Mouse (Mus musculus) frontal cortex, postnatal 36 days (tissue): Measurements from ENCODE around the gene Rnaseh2c.

Source experiments
- DNase-seq, 2 experiments: peaks; one replicate each; pipeline ENCODE4 v3.0.0; 2022; ENCODE audit warnings: low spot score in 2 of 2

Rnaseh2c gene

DNA sequence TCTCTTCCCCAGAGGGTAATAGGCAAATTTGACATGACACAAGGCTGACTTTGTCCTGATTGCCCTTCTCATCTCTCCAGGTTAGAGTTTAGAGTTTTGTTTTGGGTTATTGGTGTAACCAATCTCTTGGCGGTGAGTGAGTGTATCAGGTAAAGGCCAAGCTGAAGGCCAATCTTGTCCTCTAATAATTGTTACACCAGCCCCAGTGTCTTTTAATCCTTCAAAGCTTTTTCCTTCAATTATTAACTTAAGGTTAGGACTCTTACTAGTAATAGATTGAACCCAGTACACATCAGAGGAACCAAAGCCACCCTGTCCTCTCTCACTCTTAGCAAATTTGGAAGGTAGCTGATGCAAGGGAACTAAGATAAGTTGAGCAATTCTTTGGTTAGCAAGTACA lies 26.3 kb upstream of the Rnaseh2c start:
- DNase-seq = no peak

DNA sequence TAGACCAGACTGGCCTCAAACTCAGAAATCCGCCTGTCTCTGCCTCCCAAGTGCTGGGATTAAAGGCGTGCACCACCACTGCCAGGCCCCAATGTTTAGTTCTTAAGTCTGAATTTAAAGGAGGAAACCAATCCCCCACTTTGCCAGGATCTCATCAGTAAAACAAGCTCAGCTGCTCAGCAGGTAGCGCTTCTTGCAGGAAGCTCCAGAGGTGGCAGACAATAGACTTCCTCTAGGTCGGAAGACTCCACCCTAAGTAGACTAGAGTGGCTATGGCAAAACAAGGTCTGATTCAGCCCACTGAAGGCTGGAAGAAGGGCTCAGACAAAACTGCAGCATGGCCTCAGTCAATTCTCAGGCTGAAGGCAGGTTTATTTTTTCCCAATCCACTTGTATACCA lies 21.7 kb upstream of the Rnaseh2c start:
- DNase-seq = no peak

DNA sequence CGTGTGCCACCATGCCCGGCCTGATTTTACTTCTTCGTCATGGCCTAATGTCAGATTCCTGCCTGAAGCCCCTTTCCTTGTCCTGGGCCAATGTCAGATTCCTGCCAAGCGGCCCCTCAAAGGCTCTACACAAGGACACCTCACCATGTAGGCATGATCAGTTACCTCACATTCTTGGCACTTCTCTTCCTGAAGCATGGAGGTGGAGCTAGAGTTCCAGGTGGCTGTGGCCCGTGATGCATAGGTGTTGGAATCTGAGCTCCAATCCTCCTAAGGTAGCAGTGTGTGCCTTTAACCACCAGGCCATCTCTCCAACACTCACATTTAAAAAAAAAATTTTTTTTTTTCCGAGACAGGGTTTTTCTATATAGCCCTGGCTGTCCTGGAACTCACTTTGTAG lies 20.9 kb upstream of the Rnaseh2c start:
- no peak for DNase-seq

DNA sequence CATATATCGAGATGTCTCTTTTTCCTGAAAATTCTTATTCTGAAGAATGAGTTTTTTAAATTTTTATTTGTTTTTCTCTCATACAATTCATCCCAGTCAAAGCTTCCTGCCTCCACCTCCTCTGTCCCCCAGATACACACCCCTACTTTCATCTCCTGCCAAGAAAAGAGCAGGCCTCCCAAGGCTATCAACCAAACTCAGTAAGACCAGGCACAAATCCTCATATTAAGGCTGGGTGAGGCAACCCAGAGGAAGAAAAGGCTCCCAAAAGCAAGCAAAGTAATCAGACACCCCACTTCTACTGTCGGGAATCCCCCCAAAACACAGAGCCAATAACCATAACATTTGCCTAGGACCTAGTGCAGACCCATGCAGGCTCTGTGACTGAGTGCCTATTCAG lies 19.7 kb upstream of the Rnaseh2c start:
- DNase-seq = no peak

DNA sequence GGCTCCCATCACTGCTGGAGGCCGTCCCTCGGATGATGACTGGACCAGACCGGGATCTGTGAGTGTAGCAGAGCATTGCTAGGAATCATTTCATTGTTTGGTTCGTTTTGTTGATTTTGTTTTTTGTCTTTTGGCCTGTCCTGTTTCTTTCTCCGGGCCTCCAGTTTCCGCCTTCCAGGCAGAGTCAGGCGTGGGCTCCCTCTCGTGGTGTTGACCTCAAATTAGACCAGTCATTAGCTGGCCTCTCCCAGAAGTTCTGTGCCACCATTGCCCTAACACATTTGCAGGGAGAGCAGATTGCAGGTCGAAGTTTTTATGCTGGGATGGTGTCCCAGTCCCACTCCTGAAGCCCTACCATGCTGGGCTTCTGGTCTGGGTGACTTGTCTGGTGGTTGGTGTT lies 12.5 kb upstream of the Rnaseh2c start:
- DNase-seq = no peak

DNA sequence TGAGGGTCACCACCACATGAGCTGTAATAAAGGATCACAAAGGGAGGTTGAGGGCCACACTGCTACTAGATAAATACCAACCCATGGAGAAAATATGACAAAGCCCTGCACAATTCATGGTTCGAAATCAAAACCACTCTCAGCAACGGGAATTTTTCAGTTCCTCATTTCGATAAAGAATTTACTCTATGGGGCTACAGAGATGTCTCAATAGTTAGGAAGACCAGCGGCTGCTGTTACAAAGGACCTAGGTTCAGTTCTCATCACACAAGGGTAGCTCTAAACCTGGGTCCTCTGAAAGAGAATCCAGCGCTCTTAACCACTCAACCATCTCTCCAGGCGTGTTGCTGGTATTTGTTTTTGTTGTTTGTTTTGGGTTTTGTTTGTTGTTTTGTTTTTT lies 9.8 kb upstream of the Rnaseh2c start:
- no peak for DNase-seq

DNA sequence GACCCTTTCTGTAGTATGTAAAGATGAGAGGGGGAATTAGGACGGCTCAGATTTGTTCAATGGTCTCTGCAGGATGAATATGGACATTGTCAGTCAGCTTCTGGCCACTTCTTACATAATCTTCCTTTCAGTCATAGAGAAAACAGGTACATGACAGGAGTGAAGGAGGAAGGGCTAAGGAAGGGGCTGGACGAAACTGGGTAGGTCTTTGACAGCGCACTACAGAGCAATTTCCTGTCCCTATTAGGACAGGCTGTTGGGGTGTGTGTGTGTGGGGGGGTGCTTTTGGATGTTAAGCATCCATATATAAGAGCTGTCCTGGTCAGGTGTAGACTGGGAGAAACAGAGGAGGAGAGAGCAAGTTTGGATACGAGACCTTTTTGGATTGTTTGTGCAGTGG lies 2.4 kb upstream of the Rnaseh2c start:
- DNase-seq = no peak

DNA sequence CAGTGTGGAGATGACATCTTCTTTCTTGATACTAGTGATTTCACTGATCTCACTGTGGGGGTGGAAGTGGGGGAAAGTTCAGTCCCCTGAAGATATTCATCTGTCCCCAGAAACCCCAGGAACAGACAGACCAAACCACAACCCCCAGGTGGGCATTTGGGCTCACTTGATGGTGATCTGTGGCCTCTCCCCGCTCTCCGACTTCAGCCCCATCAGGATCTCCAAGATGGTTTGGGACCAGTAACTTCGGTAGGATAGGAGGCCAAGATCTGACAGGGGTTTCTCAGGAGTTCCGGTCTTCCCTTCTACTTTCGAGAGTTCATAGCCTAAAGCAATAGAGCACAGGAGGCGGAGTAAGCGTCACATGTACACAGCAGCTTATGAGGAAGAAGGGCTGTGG lies 2.0 kb downstream of the Rnaseh2c start:
- DNase-seq = no peak

DNA sequence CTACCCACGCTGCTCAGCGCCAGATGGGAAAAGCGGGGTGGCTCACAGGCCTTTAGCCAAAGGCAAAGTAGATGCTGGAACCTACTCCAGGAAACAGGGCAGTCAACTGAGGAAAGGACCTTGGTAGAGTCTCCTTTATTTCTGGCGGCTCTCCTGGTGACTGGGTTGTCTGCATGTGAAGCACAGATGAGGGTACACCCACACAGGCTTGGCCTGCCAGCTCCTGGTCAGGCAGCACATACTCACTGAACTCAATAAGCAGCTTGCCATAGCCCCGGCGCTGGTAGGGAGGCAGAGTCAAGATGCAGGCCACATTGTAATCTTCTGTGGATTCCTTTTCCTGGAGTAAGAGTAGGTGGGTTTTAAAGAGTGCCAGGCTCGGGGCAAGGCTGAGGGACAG lies 3.5 kb downstream of the Rnaseh2c start:
- DNase-seq = peak in 1 of 2 experiments; percentile 34

DNA sequence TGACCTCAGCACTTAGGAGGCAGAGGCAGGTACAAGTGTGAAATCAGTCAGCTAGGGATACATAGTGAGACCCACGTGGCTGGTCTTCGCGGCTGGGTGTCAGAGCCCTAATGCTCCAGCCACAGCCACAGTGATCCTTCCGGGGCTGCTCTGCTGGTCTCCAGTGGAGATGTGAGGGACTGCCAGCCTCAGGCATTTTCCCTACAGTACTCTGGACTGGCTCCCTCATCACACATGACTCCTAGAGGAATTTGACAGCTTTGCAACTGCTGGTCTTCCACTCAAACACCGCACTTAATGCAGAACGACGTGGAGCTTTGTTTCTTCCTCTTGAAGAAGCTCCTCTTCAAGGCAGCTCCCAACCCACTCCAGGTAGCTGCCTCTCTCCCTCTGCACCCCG lies 4.5 kb downstream of the Rnaseh2c start:
- DNase-seq = no peak

DNA sequence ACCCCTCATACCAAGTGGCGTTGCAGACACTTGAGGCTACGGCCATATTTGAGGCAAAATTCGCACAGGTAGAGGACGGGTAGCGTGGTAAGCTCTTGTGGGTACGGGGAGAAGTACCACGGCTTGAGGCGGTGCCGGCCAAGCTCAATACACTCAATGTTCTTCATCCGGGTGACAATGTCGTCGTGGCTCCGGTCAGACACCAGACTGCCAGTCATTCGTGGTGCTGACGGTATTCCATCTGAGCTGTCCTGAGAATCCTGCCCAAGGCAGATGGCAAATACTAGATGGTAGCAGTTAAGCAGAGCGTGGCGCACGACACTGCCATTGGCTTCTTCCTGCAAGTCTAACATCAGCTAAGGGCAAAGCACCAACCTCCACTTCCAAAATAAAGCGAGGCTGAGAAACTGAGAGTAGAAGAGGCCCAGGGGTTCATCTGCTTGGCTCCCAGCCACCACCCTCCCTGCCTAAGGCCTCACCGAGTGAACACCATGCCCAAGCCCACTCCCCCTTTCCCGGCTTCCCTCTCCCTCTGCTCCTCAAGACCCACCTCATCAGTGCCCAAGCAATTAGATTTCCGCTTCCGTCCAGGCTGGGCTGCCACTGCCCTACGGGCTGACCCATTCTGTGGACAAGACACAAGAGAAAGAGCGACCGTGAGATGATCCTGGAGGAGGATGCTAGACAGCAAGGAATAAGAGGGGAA lies 6.2 kb downstream of the Rnaseh2c start:
- DNase-seq = no peak

DNA sequence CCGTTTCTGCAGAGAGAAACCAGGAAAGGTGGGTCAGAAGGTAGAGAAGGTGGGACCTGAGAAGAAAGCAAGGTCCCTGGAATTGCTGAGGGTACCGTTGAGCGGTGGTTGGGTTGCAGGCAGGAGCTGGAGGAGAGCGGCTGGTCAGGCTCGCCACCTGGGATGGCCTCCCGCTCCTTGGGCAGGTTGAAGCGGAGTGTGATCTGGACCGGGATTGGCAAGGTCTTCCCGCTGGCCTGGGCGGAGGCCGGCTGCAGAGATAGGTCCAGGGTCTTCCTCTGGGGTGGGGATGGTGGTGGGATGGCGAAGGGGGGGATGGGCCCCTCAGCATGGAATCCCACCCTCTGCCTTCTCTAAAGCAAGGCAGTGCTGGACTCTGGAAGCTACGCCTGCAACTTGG lies 7.0 kb downstream of the Rnaseh2c start:
- no peak for DNase-seq

DNA sequence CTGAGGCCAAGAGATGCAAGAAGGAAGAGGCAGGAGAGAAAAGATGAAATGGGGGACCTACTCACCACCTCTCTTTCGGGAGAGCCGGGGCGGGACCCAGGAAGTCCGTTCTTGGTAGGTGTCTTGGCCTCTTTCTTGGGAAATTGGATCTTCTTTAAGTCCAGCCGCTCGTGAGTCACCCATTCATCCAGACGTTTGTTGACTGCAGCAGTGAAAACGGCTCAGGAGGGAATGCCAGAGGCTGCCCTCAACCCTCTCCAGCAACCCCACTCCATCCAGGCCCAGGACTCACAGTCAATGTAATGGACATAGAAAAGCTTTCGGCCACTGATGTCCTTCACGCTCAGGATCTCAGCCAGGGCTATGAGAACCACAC lies 7.5 kb downstream of the Rnaseh2c start:
- DNase-seq = no peak

DNA sequence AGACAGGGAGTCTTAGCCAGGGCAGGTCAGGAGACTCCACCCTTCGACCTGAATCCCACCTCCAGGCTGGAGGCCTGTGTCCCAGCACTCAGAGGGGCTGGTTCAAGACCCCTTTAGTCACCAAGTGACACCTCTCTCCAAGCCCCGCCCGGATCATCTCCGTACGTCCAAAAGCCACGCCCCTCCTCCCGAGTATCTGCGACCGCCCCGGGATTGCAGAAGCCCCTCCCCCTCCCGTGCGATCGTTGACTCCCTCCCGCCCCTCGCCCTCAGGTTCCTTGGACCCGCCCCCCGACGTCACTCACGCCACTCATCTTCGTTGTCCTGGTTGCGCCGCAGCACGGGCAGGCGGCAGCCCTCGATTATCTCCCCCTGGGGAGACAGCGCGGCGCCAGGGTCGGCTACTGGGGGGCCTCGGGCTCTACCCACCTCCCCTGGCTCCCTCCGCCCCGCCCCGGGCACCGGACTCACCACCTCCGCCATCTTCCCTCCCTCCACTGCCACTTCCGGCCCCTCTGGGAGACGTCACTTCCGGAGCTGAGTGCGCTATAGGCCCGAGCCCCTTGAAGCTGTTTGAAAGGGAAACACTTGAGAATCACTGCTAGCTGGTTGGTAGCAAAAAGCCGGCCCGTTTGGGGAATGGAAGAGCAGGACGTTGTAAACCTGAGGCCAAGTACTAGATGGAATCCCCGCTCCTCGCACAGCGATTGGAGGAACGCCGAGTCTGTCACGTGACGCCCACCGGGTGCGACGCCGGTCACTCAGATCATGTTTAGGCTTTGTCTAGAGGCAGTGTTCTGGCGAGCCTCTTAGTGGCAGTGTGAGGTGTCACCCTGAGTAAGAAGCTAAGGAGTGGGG lies 8.1 kb downstream of the Rnaseh2c start, which contains the start of gene Kat5:
Kat5 (minus strand) TSS at position 691 of the 858 bp plus-strand sequence.
- peak; percentile 95 to 97 for DNase-seq

DNA sequence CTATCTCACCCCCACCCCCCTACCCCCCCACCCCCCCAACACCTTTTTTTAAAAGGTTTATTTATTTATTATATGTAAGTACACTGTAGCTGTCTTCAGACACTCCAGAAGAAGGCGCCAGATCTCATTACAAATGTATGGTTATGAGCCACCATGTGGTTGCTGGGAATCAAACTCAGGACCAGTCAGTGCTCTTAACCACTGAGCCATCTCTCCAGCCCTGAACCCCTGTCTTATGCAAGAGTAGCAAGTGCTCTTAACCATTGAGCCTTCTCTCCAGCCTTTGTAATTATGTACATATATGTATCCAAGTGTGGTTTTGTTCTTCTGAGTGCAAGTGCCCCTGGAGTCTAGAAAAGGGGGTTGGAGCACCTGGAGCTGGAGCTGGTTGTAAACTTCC lies 10.3 kb downstream of the Rnaseh2c start:
- no peak for DNase-seq

DNA sequence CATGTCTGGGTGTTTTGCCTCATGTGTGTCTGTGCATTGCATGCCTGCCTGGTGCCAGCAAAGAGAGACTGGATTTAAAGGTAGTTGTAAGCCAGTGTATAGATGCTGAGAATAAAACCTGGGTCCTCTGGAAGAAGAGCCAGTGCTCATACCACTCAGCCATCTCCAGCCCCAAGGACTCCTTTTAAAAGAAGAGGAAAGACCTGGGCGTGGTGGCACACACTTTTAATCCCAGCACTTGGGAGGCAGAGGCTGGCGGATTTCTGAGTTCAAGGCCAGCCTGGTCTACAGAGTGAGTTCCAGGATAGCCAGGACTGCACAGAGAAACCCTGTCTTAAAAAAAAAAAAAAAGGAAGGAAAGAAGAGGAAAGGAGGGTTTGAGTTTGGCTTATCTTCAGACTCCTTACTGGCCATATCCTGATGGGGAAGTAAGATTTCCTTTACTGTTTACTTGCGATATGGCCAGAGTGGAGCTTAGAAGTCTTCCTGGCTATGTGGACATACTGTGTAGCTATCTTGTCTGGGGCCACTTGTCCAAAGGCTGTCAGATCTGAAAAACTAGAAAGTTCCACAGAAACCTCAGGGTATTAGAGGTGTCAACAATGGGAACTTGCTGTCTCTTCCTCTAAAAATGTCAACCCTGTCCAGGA lies 11.2 kb downstream of the Rnaseh2c start:
- no peak for DNase-seq

DNA sequence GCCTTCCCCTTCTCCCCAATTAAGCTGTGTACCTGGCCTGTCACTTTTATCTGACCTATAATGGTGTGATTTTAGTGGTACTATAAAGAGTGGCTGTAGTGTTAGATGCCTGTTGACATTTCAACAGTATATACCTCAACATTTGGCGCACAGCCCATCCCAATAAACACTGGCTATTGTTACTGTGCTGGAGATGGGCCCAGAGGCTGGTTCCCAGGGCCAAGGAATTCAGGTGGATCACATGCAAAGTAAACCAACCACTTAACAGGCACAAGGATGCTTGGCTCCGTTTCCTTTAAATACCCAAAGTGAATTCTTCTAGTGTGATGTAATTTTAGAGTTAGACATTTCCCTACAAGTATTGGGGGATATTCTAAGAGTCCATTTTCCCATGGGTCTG lies 13.3 kb downstream of the Rnaseh2c start:
- no peak for DNase-seq

DNA sequence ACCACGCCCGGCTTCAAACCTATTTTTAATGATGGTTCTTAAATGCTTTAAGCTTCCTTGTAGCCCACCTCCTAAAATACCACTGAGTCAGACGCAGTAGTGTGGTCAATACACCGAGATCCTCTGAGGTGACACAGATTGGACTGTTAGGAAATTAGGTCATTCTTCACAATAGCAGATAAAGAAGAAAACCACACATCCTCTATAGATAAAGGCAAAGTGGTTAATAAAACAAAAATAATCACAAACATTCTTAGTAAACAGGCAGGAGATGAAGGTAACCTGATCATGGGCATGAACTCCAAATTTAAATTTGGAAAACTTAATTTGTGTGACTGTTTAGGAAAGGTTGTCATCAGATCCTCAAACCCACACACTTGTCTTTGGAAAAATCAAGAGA lies 18.3 kb downstream of the Rnaseh2c start:
- DNase-seq = no peak

DNA sequence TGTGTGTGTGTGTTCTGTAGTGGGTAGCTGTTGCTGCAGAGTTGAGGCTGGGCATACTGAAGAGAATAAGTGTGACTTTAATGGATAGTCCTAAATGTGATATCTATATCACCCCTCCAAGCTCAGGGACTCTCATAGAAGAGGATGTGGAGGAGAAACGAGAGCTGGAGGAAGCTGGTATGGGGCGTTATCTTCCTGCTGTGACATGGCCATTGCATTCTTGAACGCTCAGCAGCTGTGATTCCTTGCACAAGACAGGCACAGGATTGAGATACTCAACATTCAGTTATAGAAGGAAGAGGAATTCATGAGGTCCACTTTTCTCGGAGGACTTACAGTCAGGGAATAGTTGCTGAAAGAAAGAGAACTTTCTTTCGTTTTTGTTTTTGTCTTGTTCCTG lies 20.2 kb downstream of the Rnaseh2c start:
- DNase-seq = no peak

DNA sequence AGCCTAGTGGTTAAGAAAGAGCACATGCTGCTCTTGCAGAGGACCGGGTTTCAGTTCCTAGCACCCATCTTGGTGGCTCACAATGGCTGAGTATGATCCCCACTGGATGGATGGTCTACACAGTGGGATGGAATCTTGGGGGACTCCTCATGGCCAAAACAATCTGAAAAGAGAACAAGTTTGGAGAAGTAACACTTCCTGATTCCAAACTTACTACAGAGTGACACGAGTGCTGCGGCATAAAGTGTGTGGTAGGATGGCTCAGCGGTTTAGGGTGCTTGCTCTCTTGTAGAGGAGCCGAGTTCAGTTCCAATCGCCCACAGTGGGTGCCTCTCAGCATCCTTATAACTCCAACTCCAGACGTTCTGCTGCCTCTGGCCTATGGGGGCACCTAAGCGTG lies 23.6 kb downstream of the Rnaseh2c start:
- no peak for DNase-seq

DNA sequence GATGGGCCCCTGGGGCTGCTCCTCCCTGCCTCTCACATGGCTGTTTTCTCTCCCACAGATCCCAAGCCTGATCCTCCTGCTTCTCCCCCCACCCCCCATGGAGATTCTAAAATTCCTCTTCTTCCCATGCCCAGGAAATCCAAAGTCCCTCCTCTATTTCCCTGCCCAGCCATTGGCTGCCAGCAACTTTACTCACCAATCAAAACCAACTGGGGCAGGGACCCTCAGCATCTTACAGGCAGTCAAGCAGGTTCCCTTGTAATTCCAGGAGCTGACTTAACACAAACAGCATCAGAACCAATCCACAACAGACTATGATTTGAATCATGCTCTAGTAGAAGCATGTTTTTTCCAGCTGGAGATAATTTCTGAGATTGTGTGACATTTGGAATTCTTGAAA lies 28.2 kb downstream of the Rnaseh2c start:
- DNase-seq = no peak

DNA sequence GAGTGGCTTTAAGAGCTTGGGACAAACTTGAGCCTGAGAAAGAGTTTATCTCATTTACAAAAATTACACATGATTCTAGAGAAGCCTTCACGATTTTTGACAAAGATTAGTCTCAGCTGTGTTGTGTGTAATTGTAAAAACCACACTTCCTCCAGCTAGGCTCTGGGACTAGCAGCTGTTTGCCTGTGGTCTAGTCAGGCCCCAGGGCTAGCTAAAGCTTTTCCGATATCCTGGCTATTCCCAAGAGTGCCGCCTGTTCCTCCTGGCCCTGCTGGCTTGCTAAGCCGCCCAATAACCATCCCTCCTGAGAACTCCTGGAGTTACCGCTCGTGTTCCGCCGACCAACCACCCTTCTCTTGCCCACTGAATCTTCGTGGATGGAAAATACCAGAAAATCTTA lies 30.4 kb downstream of the Rnaseh2c start:
- DNase-seq = no peak

DNA sequence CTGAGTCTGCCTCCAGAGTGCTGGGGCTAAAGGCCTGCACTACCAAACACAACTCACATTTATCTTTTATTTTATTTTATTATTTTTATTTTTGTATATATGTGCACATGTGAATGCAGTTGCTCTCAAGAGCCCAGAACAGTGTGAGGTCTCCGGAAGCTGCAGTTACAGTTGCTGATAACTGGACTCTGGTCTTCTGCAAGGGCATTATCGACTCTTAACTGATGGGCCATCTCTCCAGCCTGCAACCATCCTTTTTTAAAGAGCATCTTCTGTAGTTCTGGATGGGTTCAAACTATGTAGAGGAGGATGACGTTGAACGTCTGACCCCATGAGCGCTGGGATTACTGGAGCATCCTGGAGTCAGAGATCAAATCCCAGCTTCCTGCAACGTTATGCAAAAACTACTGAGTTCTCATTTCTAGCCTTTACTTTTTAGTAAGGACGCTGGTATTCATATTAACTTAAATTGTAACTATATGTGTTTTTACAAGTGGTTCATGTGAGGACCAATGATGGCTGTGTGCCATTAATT lies 34.4 kb downstream of the Rnaseh2c start:
- DNase-seq = no peak
